Mouse (Mus musculus): ENCODE measurements around the gene Dntt.

DNA sequence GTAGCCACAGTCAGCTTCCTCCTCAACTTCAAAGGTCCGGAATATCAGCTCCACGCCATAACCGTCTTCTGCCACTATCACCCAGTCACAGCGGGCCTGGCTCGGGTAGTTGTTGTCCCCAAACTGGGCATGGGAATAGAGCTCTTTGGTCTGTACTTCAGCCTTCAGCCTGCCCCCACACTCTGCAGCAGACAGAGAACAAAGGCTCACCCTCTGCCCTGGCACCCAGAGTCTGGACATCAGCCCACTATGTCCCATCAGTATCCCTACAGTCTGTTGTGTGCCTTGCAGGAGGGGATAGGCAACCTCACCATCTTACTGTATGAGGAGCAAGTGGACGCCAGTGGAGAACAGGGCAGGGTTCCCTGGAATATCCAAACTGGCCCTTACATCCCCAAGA lies 57.2 kb downstream of the Dntt start:
- TF ChIP-seq GATA2 (IDR thresholded peaks at IDR 0.05; ENCODE audit: borderline replicate concordance, low read depth, low read length) = no peak
- no peak for TF ChIP-seq CTCF (IDR thresholded peaks at IDR 0.05; ENCODE audit: low read depth, low read length)

Data from G1E (cell line).